20 mouse cellular contexts compared by ENCODE assay signal in the genomic region with DNA sequence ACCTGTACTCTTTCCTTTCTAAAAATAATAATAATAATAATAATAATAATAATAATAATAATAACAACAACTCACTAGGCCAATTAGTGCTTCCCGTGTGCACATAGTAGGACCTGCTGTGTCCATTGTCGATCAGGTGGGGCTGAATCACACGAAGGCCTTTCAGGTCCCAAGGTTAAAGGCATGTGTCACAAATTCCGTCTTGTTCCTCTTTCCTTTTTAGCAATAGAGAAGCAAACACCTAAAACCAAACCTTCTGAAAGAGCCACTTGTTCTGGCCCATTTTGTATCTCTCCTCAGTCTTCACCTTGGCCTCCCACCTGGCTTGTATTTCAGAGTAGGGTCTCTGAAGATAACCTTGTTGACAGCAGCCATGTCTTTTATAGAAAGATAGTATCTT.
"Had no signal": no experiment of that assay in that cellular context is flagged by ENCODE, and none has a peak within 500 bp of the region (broad histone marks: within the 10 kb centered on the region; RNA-seq: fewer than 3 reads in every experiment).

No protein-coding gene starts in this region.

- H3K9me3 ChIP-seq: midbrain, embryonic 10.5 days; midbrain, embryonic 12.5 days; neural tube, embryonic 13.5 days; neural tube, embryonic 15.5 days; stomach, embryonic 15.5 days had no signal

- H3K4me3 ChIP-seq: midbrain, embryonic 10.5 days; midbrain, embryonic 12.5 days; neural tube, embryonic 13.5 days; neural tube, embryonic 15.5 days; stomach, embryonic 15.5 days had no signal

- H3K27me3 ChIP-seq: midbrain, embryonic 12.5 days; neural tube, embryonic 13.5 days; neural tube, embryonic 15.5 days; stomach, embryonic 15.5 days had no signal

- DNase-seq: lung, adult 18-20 months; lung, embryonic 14.5 days; lung, postnatal 10 days; lung, postnatal 4 days; midbrain, embryonic 14.5 days; retina, postnatal 1 day; right cerebral cortex, adult 18-20 months; right cerebral cortex, postnatal 25 days; right cerebral cortex, postnatal 4 days; spleen, adult 18-20 months; thymus, adult 18-20 months; thymus, postnatal 14 days; thymus, postnatal 36 days had no signal

- H3K36me3 ChIP-seq: neural tube, embryonic 15.5 days; stomach, embryonic 15.5 days had no signal

- H3K9ac ChIP-seq: liver, embryonic 14.5 days; lung, embryonic 14.5 days; midbrain, embryonic 12.5 days; neural tube, embryonic 13.5 days; neural tube, embryonic 15.5 days; stomach, embryonic 15.5 days had no signal

- H3K27ac ChIP-seq: liver, embryonic 14.5 days; midbrain, embryonic 10.5 days; midbrain, embryonic 12.5 days; neural tube, embryonic 13.5 days; neural tube, embryonic 15.5 days; stomach, embryonic 15.5 days had no signal

- ATAC-seq: midbrain, embryonic 16.5 days had no signal

- H3K4me2 ChIP-seq: lung, embryonic 14.5 days; midbrain, embryonic 12.5 days; neural tube, embryonic 13.5 days; neural tube, embryonic 15.5 days; stomach, embryonic 15.5 days had no signal
